Mouse (Mus musculus): ENCODE results near the gene Tuba1b. TPM values are rescaled to one million over a fixed set of nuclear protein-coding genes. Genes with fewer than 3 reads are reported as not detected.

Tuba1b gene
- polyA plus RNA-seq, 1 experiment from 2014 or later = 1,584 TPM

DNA sequence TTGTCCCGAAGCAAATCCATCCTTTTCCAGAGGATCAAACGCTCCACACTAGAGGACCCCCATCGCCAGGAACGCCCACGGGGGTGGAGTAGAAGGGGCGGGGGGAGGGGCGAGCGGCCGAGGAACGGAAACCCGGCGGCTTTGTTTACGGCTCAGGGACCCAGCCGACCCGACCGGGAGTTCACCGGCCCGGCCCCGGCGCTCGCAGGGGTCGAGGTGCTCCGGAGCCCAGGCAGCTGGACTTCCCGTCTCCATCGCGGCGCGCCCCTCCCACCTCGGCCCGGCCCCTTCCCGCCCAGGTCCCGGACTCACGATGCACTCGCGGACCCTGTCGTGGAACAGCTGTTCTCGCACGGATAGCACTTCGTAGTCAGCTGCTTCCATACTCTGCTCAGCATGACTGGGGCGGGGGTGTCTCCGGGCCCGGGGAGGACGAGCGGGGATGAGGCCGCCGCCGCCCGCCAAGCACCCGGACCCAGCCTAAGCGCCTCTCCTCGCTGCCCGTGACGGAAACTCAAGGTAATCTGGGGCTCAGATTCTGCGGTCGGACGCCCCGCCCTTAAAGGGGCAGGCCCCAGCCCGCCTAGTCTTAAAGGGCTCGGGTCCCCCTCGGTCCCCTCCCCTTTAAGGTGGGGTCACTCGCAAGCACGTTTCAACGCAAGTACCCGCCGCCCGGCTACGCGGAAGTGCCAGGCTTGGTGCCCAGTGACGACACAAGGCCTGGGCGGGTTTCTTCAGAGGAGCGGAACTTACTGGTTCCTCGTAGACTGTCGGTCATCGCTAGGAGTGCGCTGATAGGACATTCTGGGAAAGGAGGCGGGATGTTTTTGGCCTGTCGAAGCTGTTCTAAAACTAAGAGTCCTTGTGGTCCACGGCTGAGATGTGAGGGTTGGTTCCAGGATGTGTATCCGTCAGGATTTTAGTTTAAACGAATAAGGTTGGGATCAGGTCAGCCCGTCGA is 16.5 kb downstream of the Tuba1b start, which contains the start of gene Lmbr1l:
Lmbr1l (minus strand) TSS at position 694 of the 961 bp plus-strand sequence.
- Histone ChIP-seq H3K27me3 (replicated peaks) (no peaks in the 10 kb centered on the region), H3K4me3 (peak within 1 kb of the TSS; percentile 87), H3K4me2 (peak within 1 kb of the TSS; percentile 88), H3K9me3 (no peaks in the 10 kb centered on the region), H3K4me1 (peaks cover 27% of the 10 kb centered on the region), H3K9ac (peak within 1 kb of the TSS; percentile 95), H3K36me3 (peaks cover 25% of the 10 kb centered on the region), H3K27ac (replicated peaks) (peak within 1 kb of the TSS; percentile 97)
- peak; percentile 95 for ATAC-seq (ENCODE audit: extremely low read depth, insufficient number of reproducible peaks, low FRiP score, low TSS enrichment)
- under 1% methylated on average over 81 of the region's 82 CpGs for WGBS

DNA sequence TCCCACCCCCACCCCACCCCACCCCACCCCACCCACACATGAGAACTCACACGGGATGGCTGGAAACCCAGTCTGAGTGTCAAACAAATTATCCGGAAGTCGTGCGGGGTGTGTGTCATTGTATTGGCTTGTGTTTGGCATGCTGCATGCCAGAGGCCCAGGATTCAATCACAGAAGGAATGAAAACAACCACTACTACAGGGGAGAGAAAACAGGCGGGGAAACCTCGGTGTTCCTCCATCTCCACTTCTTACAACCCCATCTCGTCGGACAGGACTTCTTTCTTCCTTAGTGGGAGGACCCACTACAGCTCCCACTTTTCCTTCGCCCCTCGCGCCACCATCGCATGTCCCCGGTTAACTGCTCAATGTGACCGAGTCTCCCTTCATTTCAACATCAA is 17.3 kb downstream of the Tuba1b start:
- Histone ChIP-seq H3K4me1 (peaks cover 27% of the 10 kb centered on the region), H3K27me3 (replicated peaks) (no peaks in the 10 kb centered on the region)
- ATAC-seq (ENCODE audit: extremely low read depth, insufficient number of reproducible peaks, low FRiP score, low TSS enrichment) = no peak

DNA sequence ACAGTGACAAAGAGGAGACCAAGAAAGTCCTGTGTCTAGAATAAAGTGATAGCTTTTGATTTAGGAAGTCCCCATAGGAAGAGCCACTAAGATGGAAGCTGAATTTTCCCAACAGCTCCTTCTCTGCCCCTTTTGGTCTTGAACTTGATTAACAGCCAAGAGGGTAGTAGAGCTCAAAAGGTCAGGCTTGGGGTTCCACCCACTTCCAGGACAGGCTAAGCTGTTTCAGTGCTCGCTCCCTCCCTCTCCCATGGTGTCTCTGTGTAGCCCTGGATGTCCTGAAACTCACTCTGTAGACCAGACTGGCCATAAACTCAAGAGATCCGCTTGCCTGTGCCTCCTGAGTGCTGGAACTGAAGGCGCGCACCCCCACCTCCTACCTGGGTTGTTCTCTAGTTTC is 18.3 kb downstream of the Tuba1b start:
- WGBS = 88% methylated on average over 4 of the region's 4 CpGs
- H3K4me2 ChIP-seq = peak overlapping the region; percentile 88
- H3K9me3 ChIP-seq = no peaks in the 10 kb centered on the region
- H3K27ac ChIP-seq (replicated peaks) = no peak overlapping the region
- no peaks in the 10 kb centered on the region for H3K27me3 ChIP-seq (replicated peaks)
- peaks cover 39% of the 10 kb centered on the region for H3K36me3 ChIP-seq
- no peak for ATAC-seq (ENCODE audit: extremely low read depth, insufficient number of reproducible peaks, low FRiP score, low TSS enrichment)
- H3K4me1 ChIP-seq = peaks cover 27% of the 10 kb centered on the region
- H3K9ac ChIP-seq = peak overlapping the region; percentile 95
- H3K4me3 ChIP-seq = peak overlapping the region; percentile 87

More for the DNA sequence above, 17.3 kb downstream of the Tuba1b start:
- H3K27ac ChIP-seq (replicated peaks) = peak overlapping the region; percentile 97
- WGBS = under 1% methylated on average over 14 of the region's 14 CpGs
- H3K4me2 ChIP-seq = peak overlapping the region; percentile 88
- H3K36me3 ChIP-seq = peaks cover 33% of the 10 kb centered on the region
- peak overlapping the region; percentile 87 for H3K4me3 ChIP-seq
- no peaks in the 10 kb centered on the region for H3K9me3 ChIP-seq
- H3K9ac ChIP-seq = peak overlapping the region; percentile 95

DNA sequence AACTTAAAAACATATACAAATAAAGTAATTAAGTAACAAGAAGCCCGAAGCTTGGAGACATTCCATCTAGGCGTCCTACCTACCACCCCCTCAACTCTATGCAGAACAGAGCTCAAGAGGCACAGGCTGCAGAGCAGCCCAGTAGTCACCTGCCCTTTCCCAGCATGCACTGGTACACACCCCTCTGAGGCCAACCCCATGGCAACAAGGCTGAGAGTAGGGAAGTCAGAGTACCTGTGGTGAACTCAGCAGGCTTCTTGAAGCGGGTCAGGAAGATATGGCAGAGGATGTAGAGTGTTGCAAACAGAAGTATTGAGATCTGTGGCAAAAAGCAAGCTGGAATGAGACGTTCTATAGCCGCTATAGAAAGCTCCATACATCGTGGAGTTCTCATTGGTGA is 19.5 kb downstream of the Tuba1b start:
- H3K27ac ChIP-seq (replicated peaks) = no peak overlapping the region
- ATAC-seq (ENCODE audit: extremely low read depth, insufficient number of reproducible peaks, low FRiP score, low TSS enrichment) = no peak
- H3K4me1 ChIP-seq = peaks cover 27% of the 10 kb centered on the region
- WGBS = 88% methylated on average over 6 of the region's 6 CpGs
- no peaks in the 10 kb centered on the region for H3K27me3 ChIP-seq (replicated peaks)
- no peak overlapping the region for H3K4me2 ChIP-seq
- H3K36me3 ChIP-seq = peaks cover 51% of the 10 kb centered on the region
- H3K9me3 ChIP-seq = no peaks in the 10 kb centered on the region
- H3K4me3 ChIP-seq = no peak overlapping the region
- 0 out of 2 replicates have a peak overlapping the region, but pooled peaks have one; percentile 13 for H3K9ac ChIP-seq

DNA sequence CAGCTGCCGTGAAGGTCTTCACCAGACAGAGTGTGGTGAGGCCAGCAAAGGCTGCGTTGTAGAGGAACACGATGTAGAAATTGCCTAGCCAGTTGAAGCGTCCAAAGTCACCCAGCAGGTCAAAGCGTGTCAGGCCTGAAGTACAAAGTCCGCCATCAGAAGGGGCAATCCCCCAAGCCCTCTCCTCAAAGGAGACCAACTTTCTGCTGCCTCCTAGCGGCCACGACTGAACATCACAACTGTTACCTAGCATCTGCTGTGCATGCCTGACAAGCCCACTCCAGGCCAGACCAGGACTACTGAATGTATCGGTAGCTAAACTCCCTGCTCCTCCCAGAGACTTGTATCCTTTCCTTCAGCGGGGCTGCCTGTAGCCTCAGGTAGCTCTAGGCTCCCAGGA is 29.7 kb downstream of the Tuba1b start:
- no peak overlapping the region for H3K4me2 ChIP-seq
- no peaks in the 10 kb centered on the region for H3K4me1 ChIP-seq
- H3K9ac ChIP-seq = no peak overlapping the region
- peaks cover 68% of the 10 kb centered on the region for H3K36me3 ChIP-seq
- no peak for ATAC-seq (ENCODE audit: extremely low read depth, insufficient number of reproducible peaks, low FRiP score, low TSS enrichment)
- H3K4me3 ChIP-seq = no peak overlapping the region
- no peaks in the 10 kb centered on the region for H3K9me3 ChIP-seq
- H3K27ac ChIP-seq (replicated peaks) = no peak overlapping the region
- WGBS = 28% methylated on average over 10 of the region's 10 CpGs
- H3K27me3 ChIP-seq (replicated peaks) = peaks cover 11% of the 10 kb centered on the region

DNA sequence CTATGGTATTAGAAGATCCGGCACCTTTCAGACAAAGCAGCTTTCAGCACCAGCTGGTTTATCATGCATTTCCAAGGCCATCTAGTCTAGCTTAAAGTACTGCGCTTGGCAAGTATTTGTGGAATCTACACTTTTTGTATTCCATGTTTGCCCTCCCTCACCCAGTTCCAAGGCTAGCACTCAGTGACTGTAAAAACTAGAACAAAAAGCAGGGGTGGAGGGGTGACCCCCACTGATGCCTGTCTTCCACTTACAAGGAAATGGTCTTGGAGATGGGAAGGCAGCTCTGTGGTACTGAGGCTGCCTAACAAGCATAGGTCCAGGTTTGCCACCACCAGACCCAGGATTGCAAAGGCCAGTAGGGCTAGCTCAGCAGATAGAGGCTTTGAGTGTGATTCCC is 31.8 kb downstream of the Tuba1b start:
- peaks cover 31% of the 10 kb centered on the region for H3K27me3 ChIP-seq (replicated peaks)
- H3K9me3 ChIP-seq = no peaks in the 10 kb centered on the region
- ATAC-seq (ENCODE audit: extremely low read depth, insufficient number of reproducible peaks, low FRiP score, low TSS enrichment) = no peak
- H3K4me1 ChIP-seq = peaks cover 12% of the 10 kb centered on the region
- no peak overlapping the region for H3K27ac ChIP-seq (replicated peaks)
- H3K4me2 ChIP-seq = no peak overlapping the region
- WGBS = 80% methylated on average over 2 of the region's 2 CpGs
- H3K9ac ChIP-seq = no peak overlapping the region
- no peak overlapping the region for H3K4me3 ChIP-seq
- H3K36me3 ChIP-seq = peaks cover 47% of the 10 kb centered on the region

DNA sequence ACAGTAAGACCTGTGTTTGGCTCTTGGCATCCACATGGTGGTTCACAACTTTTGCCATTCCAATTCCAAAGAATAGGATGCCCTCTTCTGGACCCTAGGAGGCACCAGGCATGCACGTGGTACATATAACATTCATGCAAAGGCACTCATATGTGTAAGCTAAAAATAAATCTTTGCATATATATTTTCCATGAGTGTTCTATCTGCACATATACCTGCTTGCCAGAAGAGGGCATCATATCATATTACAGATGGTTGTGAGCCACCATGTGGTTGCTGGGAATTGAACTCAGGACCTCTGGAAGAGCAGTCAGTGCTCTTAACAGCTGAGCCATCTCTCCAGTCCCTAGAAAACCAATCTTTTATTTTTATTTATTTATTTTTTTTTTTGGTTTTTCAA is 32.8 kb downstream of the Tuba1b start:
- Histone ChIP-seq H3K4me1 (peaks cover 23% of the 10 kb centered on the region), H3K9me3 (no peaks in the 10 kb centered on the region), H3K27me3 (replicated peaks) (peaks cover 42% of the 10 kb centered on the region), H3K36me3 (peaks cover 37% of the 10 kb centered on the region), H3K4me2 (no peak overlapping the region), H3K4me3 (no peak overlapping the region), H3K9ac (no peak overlapping the region), H3K27ac (replicated peaks) (no peak overlapping the region)
- 50% methylated on average over 1 of the region's 1 CpGs for WGBS
- ATAC-seq (ENCODE audit: extremely low read depth, insufficient number of reproducible peaks, low FRiP score, low TSS enrichment) = no peak

DNA sequence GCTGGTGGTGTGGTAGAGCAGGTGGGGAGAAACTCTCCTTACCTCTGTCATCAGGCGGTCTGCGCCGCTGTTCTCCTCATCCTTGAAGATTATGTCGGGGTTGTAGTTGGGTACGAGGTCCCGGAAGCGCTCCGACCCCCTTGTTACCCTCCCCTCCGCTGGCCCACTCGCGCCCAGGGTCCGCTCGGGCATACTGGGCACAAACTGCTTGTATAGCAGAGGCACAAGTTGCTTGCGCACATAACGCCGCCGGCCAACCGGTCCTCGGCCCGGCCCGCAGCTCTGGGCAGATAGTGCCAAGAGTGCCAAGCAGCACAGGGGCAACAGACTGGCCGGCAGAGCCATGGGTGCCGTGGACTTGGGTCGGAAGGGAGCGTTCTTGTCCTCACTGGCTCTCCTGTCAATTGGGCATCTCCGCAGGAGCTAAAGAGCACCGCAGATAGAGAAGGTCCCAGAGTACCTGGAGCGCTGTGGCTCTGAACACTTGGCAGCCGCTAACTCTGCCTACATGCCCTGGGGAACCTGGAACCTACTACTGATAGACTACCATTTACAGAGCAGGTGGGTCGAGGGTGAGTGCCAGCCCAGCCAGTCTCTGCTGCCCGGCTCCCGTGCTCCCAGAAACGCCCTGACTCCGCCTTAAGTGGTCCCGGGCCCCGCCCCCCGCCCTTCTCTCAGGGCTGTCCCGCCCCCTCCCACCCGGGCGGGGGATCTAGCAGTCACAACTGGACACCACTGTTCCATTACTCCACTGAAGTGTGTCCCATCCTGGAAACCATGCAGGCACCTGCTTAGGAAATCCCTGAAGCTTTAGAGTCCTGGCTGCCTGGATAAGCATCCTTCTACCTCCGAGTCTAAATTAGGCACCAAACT is 36.2 kb downstream of the Tuba1b start, which contains the start of gene Dhh:
Dhh (minus strand) TSS at position 613 of the 873 bp plus-strand sequence.
- ATAC-seq (ENCODE audit: extremely low read depth, insufficient number of reproducible peaks, low FRiP score, low TSS enrichment) = no peak
- Histone ChIP-seq H3K27me3 (replicated peaks) (peaks cover 75% of the 10 kb centered on the region), H3K36me3 (peaks cover 6% of the 10 kb centered on the region), H3K9ac (peak within 1 kb of the TSS; percentile 73), H3K27ac (replicated peaks) (no peak within 1 kb of the TSS), H3K9me3 (no peaks in the 10 kb centered on the region), H3K4me2 (peak within 1 kb of the TSS; percentile 100), H3K4me3 (peak within 1 kb of the TSS; percentile 50), H3K4me1 (peaks cover 55% of the 10 kb centered on the region)
- WGBS = 2% methylated on average over 41 of the region's 41 CpGs

DNA sequence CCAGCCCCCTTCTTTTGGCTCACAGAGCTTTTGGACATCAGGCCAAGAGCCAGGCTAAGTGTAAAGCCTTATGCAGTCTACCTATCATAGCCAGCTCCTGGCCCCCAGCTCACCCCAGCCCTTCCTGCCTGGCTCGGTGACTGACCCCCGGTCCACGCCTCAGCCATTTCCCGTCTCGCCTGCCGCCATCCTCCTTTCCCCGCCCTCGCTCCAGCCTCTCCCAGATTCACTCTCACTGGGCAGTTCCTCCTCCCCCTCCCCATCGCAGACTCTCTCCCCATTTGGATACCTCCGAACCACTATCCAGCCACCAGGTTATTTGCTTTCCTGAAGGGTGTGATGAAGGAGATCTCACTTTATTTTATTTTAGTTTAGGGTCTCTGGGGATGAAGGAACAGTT is 36.9 kb downstream of the Tuba1b start:
- no peak for ATAC-seq (ENCODE audit: extremely low read depth, insufficient number of reproducible peaks, low FRiP score, low TSS enrichment)

DNA sequence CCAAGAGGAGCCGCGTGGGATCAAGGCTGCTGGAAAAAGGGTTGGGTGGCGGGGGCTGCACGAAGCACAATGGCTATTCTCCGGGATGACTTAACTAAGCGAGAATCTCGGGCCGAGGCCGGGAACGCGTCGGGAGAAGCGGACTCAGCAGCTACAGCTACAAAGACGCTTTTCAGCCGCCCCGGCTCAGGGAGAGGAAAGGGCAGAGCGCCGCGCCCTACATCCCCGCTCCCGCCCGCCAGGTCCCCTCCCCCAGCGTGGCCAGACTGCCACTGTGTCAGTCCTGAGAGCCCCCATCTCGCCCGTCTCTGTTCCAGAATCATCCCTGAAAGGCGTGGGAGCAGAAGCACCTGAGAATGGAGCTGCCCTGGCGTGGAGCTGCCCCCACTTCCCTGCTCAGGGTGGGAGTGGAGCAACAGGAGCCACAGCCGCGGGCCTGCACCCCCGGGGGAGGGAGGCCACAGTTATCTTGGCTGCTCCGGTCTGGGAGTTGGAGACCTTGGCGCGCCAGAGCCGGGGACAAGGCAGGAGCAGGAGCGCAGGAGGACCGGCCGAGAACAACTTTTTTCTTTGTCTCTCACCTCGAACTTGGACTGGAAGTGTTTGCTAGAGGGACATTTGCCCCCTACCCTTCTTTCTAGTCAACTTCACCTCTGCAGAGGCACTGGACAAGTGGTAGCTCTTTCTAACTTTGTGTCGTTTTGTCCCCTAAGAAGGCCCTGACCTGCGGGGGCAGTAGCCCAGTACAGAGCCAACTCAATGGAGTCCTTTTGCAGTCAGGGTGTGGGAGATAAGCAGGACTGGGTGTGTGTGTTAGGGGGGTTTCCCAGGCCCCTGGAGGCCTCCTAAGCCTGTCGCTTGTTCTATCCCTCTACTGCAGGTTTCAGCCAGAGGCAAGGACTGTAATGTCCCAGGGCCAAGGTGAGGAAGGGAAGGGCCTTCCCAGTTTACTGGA is 38.5 kb downstream of the Tuba1b start:
- Histone ChIP-seq H3K27ac (replicated peaks) (peak overlapping the region; percentile 36), H3K4me1 (peaks cover 62% of the 10 kb centered on the region)
- ATAC-seq (ENCODE audit: extremely low read depth, insufficient number of reproducible peaks, low FRiP score, low TSS enrichment) = no peak

More for the DNA sequence above, 36.9 kb downstream of the Tuba1b start:
- Histone ChIP-seq H3K9me3 (no peaks in the 10 kb centered on the region), H3K4me3 (peak overlapping the region; percentile 50), H3K4me2 (peak overlapping the region; percentile 100), H3K36me3 (no peaks in the 10 kb centered on the region), H3K27me3 (replicated peaks) (peaks cover 82% of the 10 kb centered on the region), H3K27ac (replicated peaks) (no peak overlapping the region), H3K9ac (peak overlapping the region; percentile 73), H3K4me1 (peaks cover 55% of the 10 kb centered on the region)
- WGBS = 5% methylated on average over 10 of the region's 10 CpGs

More for the DNA sequence above, 38.5 kb downstream of the Tuba1b start:
- Histone ChIP-seq H3K36me3 (no peaks in the 10 kb centered on the region), H3K9ac (peak overlapping the region; percentile 80), H3K4me2 (peak overlapping the region; percentile 100), H3K9me3 (no peaks in the 10 kb centered on the region), H3K4me3 (peak overlapping the region; percentile 64), H3K27me3 (replicated peaks) (peaks cover 94% of the 10 kb centered on the region)
- WGBS = 2% methylated on average over 41 of the region's 41 CpGs
